Mouse (Mus musculus): Measurements from ENCODE around the gene Cope. TPM values are rescaled to one million over a fixed set of nuclear protein-coding genes. Genes with fewer than 3 reads are reported as not detected.

Gene Cope
- polyA plus RNA-seq, 1 experiment = 287 TPM

DNA sequence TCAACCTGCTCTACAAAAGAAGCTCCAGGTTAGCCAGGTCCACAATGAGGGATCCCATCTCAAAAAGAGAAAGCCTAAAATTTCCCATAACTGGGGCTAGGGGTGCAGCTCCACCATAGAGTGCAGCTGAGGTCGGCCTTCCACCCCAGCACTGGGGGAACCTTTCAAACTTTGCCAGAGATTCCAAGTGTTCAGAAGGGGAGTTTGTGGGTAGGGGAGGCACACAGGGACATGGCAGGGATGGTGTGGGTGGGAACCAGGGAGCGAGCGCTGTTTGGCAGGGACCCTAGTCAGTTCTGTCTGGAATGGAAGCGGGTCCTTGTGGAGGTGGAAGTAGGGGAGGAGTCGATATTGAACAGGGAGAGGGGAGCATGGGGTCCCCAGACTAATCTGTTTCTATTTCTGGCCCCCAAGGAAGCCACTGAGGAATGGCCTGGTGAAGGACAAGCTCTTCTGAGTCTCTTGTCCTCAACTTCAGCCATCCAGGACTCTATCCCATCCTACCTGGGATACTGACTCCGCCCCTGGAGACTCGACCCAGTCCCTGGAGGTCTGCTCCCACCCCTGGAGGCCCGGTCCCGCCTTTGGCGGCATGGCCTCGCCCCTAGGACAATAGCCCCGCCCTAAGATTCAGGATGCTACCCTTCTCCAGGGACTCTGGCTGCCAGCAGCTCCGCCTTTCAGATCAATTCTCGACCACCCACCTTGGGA lies 27.0 kb downstream of the Cope start, which contains the start of gene Gdf1:
TSS of gene Gdf1 (plus strand) at position 694 of the 711 bp plus-strand sequence.
- TF ChIP-seq CTCF (IDR thresholded peaks at IDR 0.05; ENCODE audit: borderline replicate concordance, insufficient read depth, low read depth, low read length) = no peak
- no peak for TF ChIP-seq POLR2A (IDR thresholded peaks at IDR 0.05; ENCODE audit: borderline replicate concordance, insufficient read depth, low read length)
- DNase-seq = no peak
- Histone ChIP-seq H3K27me3 (ENCODE audit: control insufficient read depth, insufficient read depth, low read length) (no peaks in the 10 kb centered on the region), H3K27ac (ENCODE audit: insufficient read depth, low read length) (no peak within 1 kb of the TSS), H3K4me1 (ENCODE audit: control insufficient read depth, insufficient read depth, low read length) (peaks cover 10% of the 10 kb centered on the region; the same call in 1 of the 2 replicates), H3K4me3 (replicated peaks; ENCODE audit: insufficient read depth, low read depth, low read length) (no peak within 1 kb of the TSS)
- 57% methylated on average over 14 of the region's 14 CpGs for WGBS

DNA sequence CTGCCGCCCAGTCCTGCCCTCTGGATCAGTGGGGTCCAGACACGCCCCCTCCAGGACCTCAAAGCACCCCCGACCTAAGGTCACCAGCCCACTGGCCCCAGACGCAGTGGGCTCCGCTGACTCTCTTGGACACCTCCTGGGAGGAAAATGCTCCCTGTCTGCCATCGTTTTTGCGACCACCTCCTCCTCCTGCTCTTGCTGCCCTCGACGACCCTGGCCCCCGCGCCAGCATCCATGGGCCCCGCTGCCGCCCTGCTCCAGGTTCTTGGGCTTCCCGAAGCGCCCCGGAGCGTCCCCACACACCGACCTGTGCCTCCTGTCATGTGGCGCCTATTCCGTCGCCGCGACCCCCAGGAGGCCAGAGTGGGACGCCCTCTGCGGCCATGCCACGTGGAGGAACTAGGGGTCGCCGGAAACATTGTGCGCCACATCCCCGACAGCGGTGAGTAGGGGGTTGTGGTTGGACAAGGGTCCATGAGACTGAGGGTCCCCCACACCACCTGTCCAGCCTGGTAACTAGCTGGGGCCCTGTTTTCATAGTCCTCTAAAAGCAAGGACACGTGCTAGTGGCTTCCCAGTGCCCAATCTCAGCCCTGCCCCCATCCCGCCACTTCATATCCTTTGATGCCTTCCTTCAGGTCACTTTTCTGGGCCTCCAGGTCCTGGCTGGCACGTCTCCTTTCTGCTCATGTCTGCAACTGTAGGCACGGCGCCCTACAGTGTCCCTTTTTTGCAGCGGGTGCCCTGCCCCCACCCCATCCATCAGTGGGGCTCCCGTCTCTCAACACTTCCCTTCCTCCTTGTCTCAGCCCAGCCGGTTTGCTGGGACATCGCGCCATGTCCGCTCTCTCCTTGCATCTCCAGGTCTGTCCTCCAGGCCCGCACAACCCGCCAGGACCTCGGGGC lies 27.8 kb downstream of the Cope start:
- no peak for TF ChIP-seq POLR2A (IDR thresholded peaks at IDR 0.05; ENCODE audit: borderline replicate concordance, insufficient read depth, low read length)
- no peak for TF ChIP-seq CTCF (IDR thresholded peaks at IDR 0.05; ENCODE audit: borderline replicate concordance, insufficient read depth, low read depth, low read length)
- Histone ChIP-seq H3K4me3 (replicated peaks; ENCODE audit: insufficient read depth, low read depth, low read length) (no peak overlapping the region), H3K4me1 (ENCODE audit: control insufficient read depth, insufficient read depth, low read length) (peaks cover 10% of the 10 kb centered on the region; the same call in 1 of the 2 replicates), H3K27ac (ENCODE audit: insufficient read depth, low read length) (no peak overlapping the region), H3K27me3 (ENCODE audit: control insufficient read depth, insufficient read depth, low read length) (no peaks in the 10 kb centered on the region)
- WGBS = 37% methylated on average over 45 of the region's 45 CpGs
- DNase-seq = peak in 1 of 2 experiments; percentile 44

DNA sequence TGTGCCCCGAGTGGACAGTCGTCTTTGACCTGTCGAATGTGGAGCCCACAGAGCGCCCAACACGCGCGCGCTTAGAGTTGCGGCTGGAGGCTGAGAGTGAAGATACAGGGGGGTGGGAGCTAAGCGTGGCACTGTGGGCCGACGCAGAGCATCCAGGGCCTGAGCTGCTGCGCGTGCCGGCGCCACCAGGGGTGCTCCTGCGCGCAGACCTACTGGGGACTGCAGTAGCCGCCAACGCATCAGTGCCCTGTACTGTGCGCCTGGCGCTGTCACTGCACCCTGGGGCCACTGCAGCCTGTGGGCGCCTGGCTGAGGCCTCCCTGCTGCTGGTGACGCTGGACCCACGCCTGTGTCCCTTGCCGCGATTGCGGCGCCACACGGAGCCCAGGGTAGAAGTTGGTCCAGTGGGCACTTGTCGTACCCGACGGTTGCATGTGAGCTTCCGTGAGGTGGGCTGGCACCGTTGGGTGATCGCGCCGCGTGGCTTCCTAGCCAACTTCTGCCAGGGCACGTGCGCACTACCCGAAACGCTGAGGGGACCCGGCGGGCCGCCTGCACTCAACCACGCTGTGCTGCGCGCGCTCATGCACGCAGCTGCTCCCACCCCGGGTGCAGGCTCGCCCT lies 28.5 kb downstream of the Cope start:
- no peak overlapping the region for H3K4me3 ChIP-seq (replicated peaks; ENCODE audit: insufficient read depth, low read depth, low read length)
- 31% methylated on average over 53 of the region's 53 CpGs for WGBS
- no peak for TF ChIP-seq POLR2A (IDR thresholded peaks at IDR 0.05; ENCODE audit: borderline replicate concordance, insufficient read depth, low read length)
- no peak overlapping the region for H3K27ac ChIP-seq (ENCODE audit: insufficient read depth, low read length)
- no peaks in the 10 kb centered on the region for H3K27me3 ChIP-seq (ENCODE audit: control insufficient read depth, insufficient read depth, low read length)
- DNase-seq = peak; percentile 48 to 69
- peaks cover 10% of the 10 kb centered on the region; the same call in 1 of the 2 replicates for H3K4me1 ChIP-seq (ENCODE audit: control insufficient read depth, insufficient read depth, low read length)

DNA sequence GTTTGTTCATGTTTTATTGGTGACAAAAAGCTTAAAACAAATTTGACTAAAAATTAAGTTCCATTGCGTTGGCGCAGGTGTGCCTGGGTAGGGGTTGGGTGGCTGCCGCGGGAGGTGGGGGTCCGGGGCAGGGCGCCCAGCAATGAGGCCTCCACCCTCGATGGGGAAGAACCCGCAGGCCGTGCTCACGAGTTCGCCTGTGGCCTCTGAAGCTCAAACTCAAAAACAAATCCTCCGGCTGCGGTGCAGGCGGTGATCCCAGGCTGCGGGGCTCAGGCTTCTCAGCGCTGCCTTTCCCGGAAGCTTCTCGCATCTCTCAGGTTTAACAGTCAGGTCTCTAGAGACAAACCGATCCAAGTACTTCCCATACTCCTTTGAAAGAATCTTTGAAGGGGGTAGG lies 29.2 kb downstream of the Cope start:
- Histone ChIP-seq H3K27ac (ENCODE audit: insufficient read depth, low read length) (no peak overlapping the region), H3K27me3 (ENCODE audit: control insufficient read depth, insufficient read depth, low read length) (no peaks in the 10 kb centered on the region), H3K4me1 (ENCODE audit: control insufficient read depth, insufficient read depth, low read length) (peaks cover 10% of the 10 kb centered on the region; the same call in 1 of the 2 replicates), H3K4me3 (replicated peaks; ENCODE audit: insufficient read depth, low read depth, low read length) (no peak overlapping the region)
- TF ChIP-seq CTCF (IDR thresholded peaks at IDR 0.05; ENCODE audit: borderline replicate concordance, insufficient read depth, low read depth, low read length) (no peak), POLR2A (IDR thresholded peaks at IDR 0.05; ENCODE audit: borderline replicate concordance, insufficient read depth, low read length) (no peak)
- WGBS = 71% methylated on average over 19 of the region's 19 CpGs
- DNase-seq = peak in 1 of 2 experiments; percentile 52

DNA sequence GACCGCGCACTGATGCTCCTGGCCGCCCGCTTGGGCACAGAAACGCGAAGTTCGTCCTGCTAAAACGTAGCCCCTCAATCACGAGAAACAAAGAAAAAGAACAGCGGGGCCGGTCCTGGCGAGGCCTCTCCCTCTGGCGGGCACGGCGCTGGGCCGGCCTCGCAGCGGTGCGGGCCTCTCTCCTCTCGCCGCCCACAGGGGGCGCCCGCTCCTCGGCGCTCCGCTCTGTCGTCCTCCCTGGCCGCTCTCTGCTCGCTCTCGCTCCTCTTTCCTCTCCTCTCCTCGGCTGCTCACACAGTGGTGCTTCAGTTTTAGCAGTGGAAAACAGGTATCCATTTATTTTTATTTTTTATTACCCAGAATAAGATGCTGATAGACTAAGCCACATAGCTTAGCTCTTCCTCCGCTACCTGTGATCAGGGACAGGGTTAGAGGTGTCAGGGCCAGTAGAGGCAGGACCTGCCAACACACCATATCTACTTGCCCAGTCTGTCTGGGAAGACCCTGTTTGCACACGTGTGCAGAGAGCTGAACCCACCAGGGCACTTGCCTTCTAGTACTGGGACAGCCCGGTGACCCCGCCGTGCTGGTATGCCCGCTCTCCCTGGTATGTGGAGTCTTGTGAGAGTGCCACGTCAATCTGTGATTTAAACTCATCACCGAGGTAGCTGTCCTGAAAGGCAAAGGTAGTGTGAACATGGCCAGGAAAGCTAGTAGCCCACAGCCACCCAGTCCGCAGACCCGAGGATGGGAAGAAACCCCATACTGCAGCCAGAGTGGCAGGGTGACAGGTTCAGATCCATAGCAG lies 30.0 kb downstream of the Cope start:
- TF ChIP-seq CTCF (IDR thresholded peaks at IDR 0.05; ENCODE audit: borderline replicate concordance, insufficient read depth, low read depth, low read length) = peak; percentile 74
- no peak for TF ChIP-seq POLR2A (IDR thresholded peaks at IDR 0.05; ENCODE audit: borderline replicate concordance, insufficient read depth, low read length)
- DNase-seq = peak; percentile 84 to 88
- no peak overlapping the region for H3K27ac ChIP-seq (ENCODE audit: insufficient read depth, low read length)

DNA sequence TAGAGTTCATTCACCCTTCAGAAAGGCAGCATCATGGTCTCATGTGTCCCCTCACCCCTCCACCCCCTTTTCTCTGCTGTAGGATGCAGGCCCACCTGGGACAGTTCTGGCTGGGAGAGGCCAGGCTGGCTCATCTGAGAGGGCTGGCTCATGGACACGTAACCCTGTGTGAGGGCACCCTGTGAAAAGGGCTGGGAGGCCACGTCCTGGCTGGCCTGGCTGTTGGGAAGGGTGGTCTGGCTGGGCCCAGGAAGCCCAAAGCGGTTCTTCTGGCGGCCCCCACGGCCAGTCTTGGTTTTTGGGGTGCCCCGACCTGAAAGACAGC lies 30.5 kb downstream of the Cope start:
- DNase-seq = no peak
- Histone ChIP-seq H3K27me3 (ENCODE audit: control insufficient read depth, insufficient read depth, low read length) (no peaks in the 10 kb centered on the region), H3K27ac (ENCODE audit: insufficient read depth, low read length) (no peak overlapping the region), H3K4me1 (ENCODE audit: control insufficient read depth, insufficient read depth, low read length) (peaks cover 10% of the 10 kb centered on the region; the same call in 1 of the 2 replicates), H3K4me3 (replicated peaks; ENCODE audit: insufficient read depth, low read depth, low read length) (no peak overlapping the region)
- TF ChIP-seq POLR2A (IDR thresholded peaks at IDR 0.05; ENCODE audit: borderline replicate concordance, insufficient read depth, low read length) = no peak
- no peak for TF ChIP-seq CTCF (IDR thresholded peaks at IDR 0.05; ENCODE audit: borderline replicate concordance, insufficient read depth, low read depth, low read length)
- WGBS = 91% methylated on average over 6 of the region's 6 CpGs

More for the DNA sequence above, 30.0 kb downstream of the Cope start:
- Histone ChIP-seq H3K4me3 (replicated peaks; ENCODE audit: insufficient read depth, low read depth, low read length) (peak overlapping the region; percentile 13), H3K27me3 (ENCODE audit: control insufficient read depth, insufficient read depth, low read length) (no peaks in the 10 kb centered on the region), H3K4me1 (ENCODE audit: control insufficient read depth, insufficient read depth, low read length) (peaks cover 10% of the 10 kb centered on the region; the same call in 1 of the 2 replicates)
- WGBS = 26% methylated on average over 41 of the region's 41 CpGs

DNA sequence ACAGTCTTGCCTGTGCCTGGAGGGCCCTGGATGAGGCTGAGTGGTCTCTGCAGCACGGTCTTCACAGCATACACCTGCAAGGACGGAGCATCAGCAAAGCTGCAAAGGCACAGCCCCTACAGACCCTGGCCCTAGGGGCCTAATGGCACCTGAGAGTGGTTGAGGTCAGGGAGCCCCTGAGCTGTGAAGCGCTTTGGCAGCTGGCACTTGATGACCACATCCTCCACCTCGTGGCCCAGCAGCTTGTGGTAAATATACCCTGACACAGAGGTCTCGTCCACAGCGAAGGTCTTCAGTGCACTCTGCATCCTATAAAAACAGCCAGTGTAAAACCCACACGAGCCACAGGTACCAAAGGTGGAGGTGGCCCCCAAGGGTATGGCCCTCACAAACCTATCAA lies 36.6 kb downstream of the Cope start:
- H3K4me3 ChIP-seq (replicated peaks; ENCODE audit: insufficient read depth, low read depth, low read length) = no peak overlapping the region
- no peak overlapping the region for H3K27ac ChIP-seq (ENCODE audit: insufficient read depth, low read length)
- TF ChIP-seq POLR2A (IDR thresholded peaks at IDR 0.05; ENCODE audit: borderline replicate concordance, insufficient read depth, low read length) = no peak
- no peak for TF ChIP-seq CTCF (IDR thresholded peaks at IDR 0.05; ENCODE audit: borderline replicate concordance, insufficient read depth, low read depth, low read length)
- H3K27me3 ChIP-seq (ENCODE audit: control insufficient read depth, insufficient read depth, low read length) = no peaks in the 10 kb centered on the region
- H3K4me1 ChIP-seq (ENCODE audit: control insufficient read depth, insufficient read depth, low read length) = peaks cover 40% of the 10 kb centered on the region
- no peak for DNase-seq
- WGBS = 89% methylated on average over 7 of the region's 7 CpGs
